13 mouse cellular contexts compared by ENCODE assay signal in genomic region chr11:60895915-60896314, GRCm38 (mm10). TPM values are rescaled to one million over a fixed set of nuclear protein-coding genes. Genes with fewer than 3 reads are reported as not detected.
DNase-seq lines count a peak whose midpoint lies in the region; ATAC-seq and TF ChIP-seq lines count a peak whose summit lies in the region.
"Had no signal": no experiment of that assay in that cellular context is flagged by ENCODE, and none has a peak within 500 bp of the region (broad histone marks: within the 10 kb centered on the region; RNA-seq: fewer than 3 reads in every experiment).

No protein-coding gene starts in this region.

- H3K27ac ChIP-seq in heart, embryonic 14.5 days (replicated peaks in 1 of 2; ENCODE audit: control insufficient read depth in 1 of 2, insufficient read depth in 1 of 2, low read depth in 2 of 2, low read length in 2 of 2) = peak overlapping the region; percentile 33 to 40; a peak in 3 of 4 replicates
- no peak overlapping the region for H3K27ac ChIP-seq in lung, postnatal 0 days (ENCODE audit: low read length)
- H3K27ac ChIP-seq: gastrocnemius, adult 2 months; hindbrain, embryonic 10.5 days; liver, embryonic 12.5 days had no signal

- no peak overlapping the region for H3K4me3 ChIP-seq in heart, embryonic 14.5 days (ENCODE audit: control insufficient read depth in 1 of 2, insufficient read depth in 1 of 2, low read depth in 1 of 2, low read length in 2 of 2)
- H3K4me3 ChIP-seq in lung, postnatal 0 days (ENCODE audit: low read depth, low read length) = no peak overlapping the region
- H3K4me3 ChIP-seq: gastrocnemius, adult 2 months; hindbrain, embryonic 10.5 days; liver, embryonic 12.5 days had no signal

- peak overlapping the region; percentile 26; the same call in 1 of the 2 replicates for H3K4me2 ChIP-seq in heart, embryonic 14.5 days (ENCODE audit: low read length)
- H3K4me2 ChIP-seq in lung, postnatal 0 days (replicated peaks; ENCODE audit: low read depth, low read length) = no peak overlapping the region
- H3K4me2 ChIP-seq: liver, embryonic 12.5 days had no signal

- intact Hi-C loops in heart, postnatal 14 days (cut with DNase I) = no loop called here

- no peak for TF ChIP-seq CTCF in lung, postnatal 0 days (IDR thresholded peaks at IDR 0.05)

- no peaks in the 10 kb centered on the region for H3K27me3 ChIP-seq in heart, embryonic 14.5 days (ENCODE audit: control insufficient read depth, insufficient read depth, low read length)
- H3K27me3 ChIP-seq in lung, postnatal 0 days (replicated peaks; ENCODE audit: insufficient read depth, low read length) = no peaks in the 10 kb centered on the region

- H3K36me3 ChIP-seq in heart, embryonic 14.5 days (ENCODE audit: control insufficient read depth, insufficient read depth, low read length) = no peaks in the 10 kb centered on the region
- H3K36me3 ChIP-seq in lung, postnatal 0 days (ENCODE audit: insufficient read depth, low read length) = no peaks in the 10 kb centered on the region
- H3K36me3 ChIP-seq: hindbrain, embryonic 10.5 days; liver, embryonic 12.5 days had no signal

- no peak for ATAC-seq in heart, embryonic 14.5 days (ENCODE audit: insufficient number of reproducible peaks, insufficient read depth, low FRiP score, low read depth)
- ATAC-seq in lung, postnatal 0 days = peak; percentile 80
- ATAC-seq: liver, embryonic 12.5 days had no signal

- peaks cover 3 to 12% of the 10 kb centered on the region in 2 experiments for H3K4me1 ChIP-seq in heart, embryonic 14.5 days (ENCODE audit: control insufficient read depth in 2 of 2, insufficient read depth in 2 of 2, low read length in 2 of 2)
- H3K4me1 ChIP-seq in lung, postnatal 0 days (ENCODE audit: insufficient read depth, low read depth, low read length) = no peaks in the 10 kb centered on the region; the same call in 1 of the 2 replicates
- H3K4me1 ChIP-seq: hindbrain, embryonic 10.5 days; liver, embryonic 12.5 days had no signal

- no peaks in the 10 kb centered on the region for H3K9me3 ChIP-seq in heart, embryonic 14.5 days (ENCODE audit: control insufficient read depth, low read length)
- H3K9me3 ChIP-seq in lung, postnatal 0 days (ENCODE audit: low read length) = no peaks in the 10 kb centered on the region
- H3K9me3 ChIP-seq: hindbrain, embryonic 10.5 days; liver, embryonic 12.5 days had no signal

- H3K9ac ChIP-seq in heart, embryonic 14.5 days (ENCODE audit: low read length) = no peak overlapping the region
- no peak overlapping the region for H3K9ac ChIP-seq in lung, postnatal 0 days (replicated peaks; ENCODE audit: low read depth)
- H3K9ac ChIP-seq: liver, embryonic 12.5 days had no signal

- peak; percentile 42 for TF ChIP-seq EP300 in lung, postnatal 0 days (IDR thresholded peaks at IDR 0.05)

- 7% methylated on average over 4 of the region's 4 CpGs for WGBS in heart, embryonic 14.5 days
- WGBS in lung, postnatal 0 days = 26% methylated on average over 4 of the region's 4 CpGs

- DNase-seq in heart, postnatal 14 days = no peak
- peak; percentile 69 for DNase-seq in lung, postnatal 0 days (ENCODE audit: low spot score)
- no peak for DNase-seq in lung, postnatal 36 days
- peak; percentile 59 for DNase-seq in kidney, postnatal 14 days
- no peak for DNase-seq in frontal cortex, postnatal 25 days (ENCODE audit: low spot score in 2 of 2)
- DNase-seq in ovary, postnatal 14 days (ENCODE audit: low spot score) = no peak
- DNase-seq in layer of hippocampus, adult 9-10 months (ENCODE audit: low spot score) = no peak
- DNase-seq: B cell, adult 2 months; cerebellum, postnatal 10 days; gastrocnemius, adult 2 months had no signal

RNA-seq across cellular contexts. Expression of gene Tmem11, which starts 16.8 kb away (rescaled TPM):
- 63.3 and 67.3 TPM in 2 replicates for polyA plus RNA-seq in heart, embryonic 14.5 days (2014; fragmentation: Nextera tagmentation; extraction: Ambion mirVana)
- 10 to 100 TPM; 30.0 to 33.3 TPM for total RNA-seq in heart, postnatal 14 days (2021)
- 45.3 and 48.4 TPM in 2 replicates for polyA plus RNA-seq in lung, postnatal 0 days (2015; fragmentation: Nextera tagmentation; extraction: Ambion mirVana)

RNA-seq across cellular contexts. Expression of gene Natd1, which starts 18.6 kb away (rescaled TPM):
- polyA plus RNA-seq in heart, embryonic 14.5 days (2014; fragmentation: Nextera tagmentation; extraction: Ambion mirVana) = 20.4 and 21.1 TPM in 2 replicates
- 10 to 100 TPM; 14.5 to 17.4 TPM for total RNA-seq in heart, postnatal 14 days (2021)
- polyA plus RNA-seq in lung, postnatal 0 days (2015; fragmentation: Nextera tagmentation; extraction: Ambion mirVana) = 17.0 and 19.1 TPM in 2 replicates

RNA-seq across cellular contexts. Expression of gene Map2k3, which starts 35.9 kb away (rescaled TPM):
- polyA plus RNA-seq in heart, embryonic 14.5 days (2014; fragmentation: Nextera tagmentation; extraction: Ambion mirVana) = 59.2 and 62.6 TPM in 2 replicates
- 10 to 100 TPM; 71.2 to 77.8 TPM for total RNA-seq in heart, postnatal 14 days (2021)
- 97.1 and 106 TPM in 2 replicates for polyA plus RNA-seq in lung, postnatal 0 days (2015; fragmentation: Nextera tagmentation; extraction: Ambion mirVana)

Comparison
In these comparisons a context has a peak if more than half of its experiments do, and no peak if none do; other contexts are left out.
1. DNase-seq: peak in lung, postnatal 0 days (single experiment) and kidney, postnatal 14 days (single experiment); none in heart, postnatal 14 days (0 of 2), lung, postnatal 36 days (single experiment), frontal cortex, postnatal 25 days (0 of 2), ovary, postnatal 14 days (single experiment) and layer of hippocampus, adult 9-10 months (single experiment).